Mouse (Mus musculus) ES-CJ7 (cell line): ENCODE measurements at regions not wholly inside any gene's neighbourhood (a gene's known extent, or its start where the extent isn't known, plus 50 kb on each side); places are given as distances from the start of the nearest gene placed in this dataset.

ENCODE experiments used
- DNase-seq: peaks from one replicate; pipeline ENCODE4 v3.0.0; 2011; ENCODE audit warnings: low read depth, low spot score

- no peak for DNase-seq
Observed at GRCm38 (mm10) chr2:148506966-148507365, 63.6 kb upstream of the Cd93 start.

- DNase-seq: no peak
Observed at GRCm38 (mm10) chr2:148505651-148506050, 62.3 kb upstream of the Cd93 start.

GRCm38 (mm10) chr2:148503143-148503854 lies 59.9 kb upstream of the Cd93 start:
- DNase-seq: no peak

- no peak for DNase-seq
Observed at GRCm38 (mm10) chr2:148502321-148502720, 59.0 kb upstream of the Cd93 start.

- DNase-seq: no peak
Observed at GRCm38 (mm10) chr2:148500235-148500936, 57.0 kb upstream of the Cd93 start.

GRCm38 (mm10) chr2:148497452-148498302 lies 54.3 kb upstream of the Cd93 start:
- DNase-seq: no peak

GRCm38 (mm10) chr2:148496151-148497040 lies 53.0 kb upstream of the Cd93 start:
- no peak for DNase-seq

GRCm38 (mm10) chr2:148495485-148495884 lies 52.1 kb upstream of the Cd93 start:
- no peak for DNase-seq

- DNase-seq: no peak
Observed at GRCm38 (mm10) chr2:148493281-148493680, 49.9 kb upstream of the Cd93 start.
